9 mouse cellular contexts compared by ENCODE assay signal in genomic region chr4:145586046-145586445, GRCm38 (mm10). TPM values are rescaled to one million over a fixed set of nuclear protein-coding genes. Genes with fewer than 3 reads are reported as not detected.
DNase-seq lines count a peak whose midpoint lies in the region; ATAC-seq and TF ChIP-seq lines count a peak whose summit lies in the region.
"Not testable (repeated sequence)": the region's sequence is repeated elsewhere in the genome, so short reads cannot be mapped to it uniquely, and the experiment has no call there.
"Had no signal": no experiment of that assay in that cellular context is flagged by ENCODE, and none has a peak within 500 bp of the region (broad histone marks: within the 10 kb centered on the region; RNA-seq: fewer than 3 reads in every experiment).

No protein-coding gene starts in this region.

- not testable (repeated sequence) for H3K4me1 ChIP-seq in heart, embryonic 11.5 days (ENCODE audit: control insufficient read depth, insufficient read depth, low read length); hindbrain, embryonic 11.5 days (replicated peaks; ENCODE audit: control insufficient read depth, insufficient read depth, low read length); kidney, embryonic 16.5 days (ENCODE audit: insufficient read depth, low read length); liver, embryonic 12.5 days; liver, postnatal 0 days (ENCODE audit: insufficient read depth); stomach, embryonic 15.5 days

- H3K4me3 ChIP-seq in heart, embryonic 11.5 days (ENCODE audit: low read depth, low read length); hindbrain, embryonic 11.5 days (ENCODE audit: low read depth, low read length); kidney, embryonic 16.5 days (ENCODE audit: low read length); liver, postnatal 0 days (ENCODE audit: low read depth, low read length): not testable (repeated sequence)
- peak overlapping the region; percentile 55 for H3K4me3 ChIP-seq in liver, embryonic 12.5 days
- 0 out of 2 replicates have a peak overlapping the region, but pooled peaks have one; percentile 32 for H3K4me3 ChIP-seq in stomach, embryonic 15.5 days (replicated peaks)

- WGBS in heart, embryonic 11.5 days (ENCODE audit: insufficient replicate concordance) = 55% methylated on average over 2 of the region's 2 CpGs
- 94% methylated on average over 2 of the region's 2 CpGs for WGBS in hindbrain, embryonic 11.5 days
- WGBS in kidney, embryonic 16.5 days = 82% methylated on average over 2 of the region's 2 CpGs
- 64% methylated on average over 2 of the region's 2 CpGs for WGBS in liver, embryonic 12.5 days (ENCODE audit: insufficient replicate concordance)
- WGBS in liver, postnatal 0 days (ENCODE audit: insufficient replicate concordance) = 75% methylated on average over 2 of the region's 2 CpGs
- WGBS in stomach, embryonic 15.5 days = 79% methylated on average over 2 of the region's 2 CpGs

- ATAC-seq in CD4-positive, CD25-positive, alpha-beta regulatory T cell, adult 4 months = peak; percentile 37
- ATAC-seq in Patski = peak; percentile 54
- not testable (repeated sequence) for ATAC-seq in heart, embryonic 11.5 days (replicated peaks; ENCODE audit: insufficient number of reproducible peaks, low FRiP score, low TSS enrichment); kidney, embryonic 16.5 days (ENCODE audit: low FRiP score, low TSS enrichment); stomach, embryonic 15.5 days (ENCODE audit: insufficient read depth, low FRiP score, low read depth)
- 0 out of 2 replicates have a peak, but pooled peaks have one; percentile 47 for ATAC-seq in hindbrain, embryonic 11.5 days (ENCODE audit: low FRiP score)
- peak; percentile 50; the same call in 1 of the 2 replicates for ATAC-seq in liver, embryonic 12.5 days
- peak; percentile 33; the same call in 1 of the 2 replicates for ATAC-seq in liver, postnatal 0 days

- not testable (repeated sequence) for TF ChIP-seq CTCF in Patski (IDR thresholded peaks at IDR 0.05); liver, postnatal 0 days (IDR thresholded peaks at IDR 0.05; ENCODE audit: low read depth)

- not testable (repeated sequence) for H3K36me3 ChIP-seq in heart, embryonic 11.5 days (ENCODE audit: control insufficient read depth, insufficient read depth, low read length); hindbrain, embryonic 11.5 days (ENCODE audit: control insufficient read depth, insufficient read depth, low read length); kidney, embryonic 16.5 days (ENCODE audit: insufficient read depth, low read length); liver, embryonic 12.5 days; liver, postnatal 0 days (replicated peaks; ENCODE audit: insufficient read depth, low read length); stomach, embryonic 15.5 days

- CTCF ChIA-PET in Patski (lab: Charles Lee) = not testable (repeated sequence)

- not testable (repeated sequence) for H3K27me3 ChIP-seq in Patski; heart, embryonic 11.5 days (ENCODE audit: control insufficient read depth, insufficient read depth, low read length); hindbrain, embryonic 11.5 days (ENCODE audit: control insufficient read depth, insufficient read depth, low read length); kidney, embryonic 16.5 days (ENCODE audit: insufficient read depth, low read length); liver, embryonic 12.5 days (replicated peaks); liver, postnatal 0 days (ENCODE audit: insufficient read depth, low read length); stomach, embryonic 15.5 days (replicated peaks)

- not testable (repeated sequence) for H3K9ac ChIP-seq in heart, embryonic 11.5 days (ENCODE audit: low read depth, low read length); hindbrain, embryonic 11.5 days (ENCODE audit: low read depth, low read length); kidney, embryonic 16.5 days (replicated peaks; ENCODE audit: low read length); liver, embryonic 12.5 days; liver, postnatal 0 days (replicated peaks); stomach, embryonic 15.5 days

- not testable (repeated sequence) for H3K9me3 ChIP-seq in heart, embryonic 11.5 days (replicated peaks; ENCODE audit: control insufficient read depth, low read length); hindbrain, embryonic 11.5 days (ENCODE audit: control insufficient read depth, low read length); kidney, embryonic 16.5 days (ENCODE audit: low read length); liver, embryonic 12.5 days (replicated peaks); liver, postnatal 0 days (ENCODE audit: low read length); stomach, embryonic 15.5 days

- POLR2A ChIA-PET in Patski (lab: Charles Lee) = not testable (repeated sequence)

- not testable (repeated sequence) for TF ChIP-seq EP300 in liver, postnatal 0 days (IDR thresholded peaks at IDR 0.05; ENCODE audit: low read depth)

- not testable (repeated sequence) for H3K27ac ChIP-seq in heart, embryonic 11.5 days (ENCODE audit: low read depth, low read length); hindbrain, embryonic 11.5 days (ENCODE audit: low read depth, low read length); kidney, embryonic 16.5 days (ENCODE audit: low read length); liver, embryonic 12.5 days; liver, postnatal 0 days (ENCODE audit: low read depth); stomach, embryonic 15.5 days

- DNase-seq in Patski (ENCODE audit: low read depth, low spot score); hindbrain, embryonic 11.5 days (ENCODE audit: low spot score); liver, postnatal 0 days: not testable (repeated sequence)

- peak overlapping the region; percentile 50; the same call in 1 of the 2 replicates for H3K4me2 ChIP-seq in heart, embryonic 11.5 days
- H3K4me2 ChIP-seq in hindbrain, embryonic 11.5 days (replicated peaks; ENCODE audit: low read depth, low read length); stomach, embryonic 15.5 days: not testable (repeated sequence)
- H3K4me2 ChIP-seq in kidney, embryonic 16.5 days (replicated peaks; ENCODE audit: low read depth, low read length) = peak overlapping the region; percentile 42; the same call in 1 of the 2 replicates
- H3K4me2 ChIP-seq in liver, embryonic 12.5 days = peak overlapping the region; percentile 63
- peak overlapping the region; percentile 38; the same call in 1 of the 2 replicates for H3K4me2 ChIP-seq in liver, postnatal 0 days (ENCODE audit: low read depth, low read length)

- in situ Hi-C loops in Patski (cut with MboI; ENCODE audit: low pct_unique_long_range_greater_than_20kb) = not testable (repeated sequence)

RNA-seq across cellular contexts. Expression of gene Gm13212, which starts 1.1 kb away (rescaled TPM):
- polyA plus RNA-seq in CD4-positive, CD25-positive, alpha-beta regulatory T cell, adult 4 months (2017; shearing (Covaris generic)) = 10 to 100 TPM; 11.2 to 16.2 TPM
- not detected for polyA plus RNA-seq in Patski (2021)
- polyA plus RNA-seq in heart, embryonic 11.5 days (2014; fragmentation: Nextera tagmentation; extraction: Ambion mirVana) = 3.7 and 5.2 TPM in 2 replicates
- polyA plus RNA-seq in hindbrain, embryonic 11.5 days (2014; fragmentation: Nextera tagmentation; extraction: Ambion mirVana) = 0.78 and 1.3 TPM in 2 replicates
- 2.2 and 3.3 TPM in 2 replicates for polyA plus RNA-seq in kidney, embryonic 16.5 days (2015; fragmentation: Nextera tagmentation; extraction: Ambion mirVana)
- polyA plus RNA-seq in liver, embryonic 12.5 days (2016; fragmentation: Nextera tagmentation; extraction: Ambion mirVana) = 2.7 and 3.2 TPM in 2 replicates
- 1.2 and 1.4 TPM in 2 replicates for polyA plus RNA-seq in liver, postnatal 0 days (2015; fragmentation: Nextera tagmentation; extraction: Ambion mirVana)
- 2.2 and 2.4 TPM in 2 replicates for polyA plus RNA-seq in stomach, embryonic 15.5 days (2015; fragmentation: Nextera tagmentation; extraction: Ambion mirVana)
- polyA plus RNA-seq: liver, adult 2 months had no signal
